Mouse (Mus musculus): ENCODE results near the gene Cpsf2. TPM values are rescaled to one million over a fixed set of nuclear protein-coding genes. Genes with fewer than 3 reads are reported as not detected.
A peak's percentile ranks its signal among the peaks of the same experiment; 100 is the strongest.

The Cpsf2 gene
- polyA plus RNA-seq, 1 experiment from 2014 or later, result 29.6 TPM

GRCm38 (mm10) chr12:102034934-102035333 lies 59.1 kb downstream of the Cpsf2 start:
- Histone ChIP-seq H3K27ac (replicated peaks) (no peak overlapping the region), H3K9ac (no peak overlapping the region), H3K36me3 (no peaks in the 10 kb centered on the region), H3K4me1 (replicated peaks) (0 out of 2 replicates have a peak, but pooled peaks cover 5% of the 10 kb centered on the region), H3K9me3 (no peaks in the 10 kb centered on the region), H3K4me3 (no peak overlapping the region), H3K27me3 (no peaks in the 10 kb centered on the region), H3K4me2 (no peak overlapping the region)
- 92% methylated on average over 4 of the region's 4 CpGs for WGBS
- no peak for ATAC-seq (ENCODE audit: low FRiP score, low read depth)

DNA sequence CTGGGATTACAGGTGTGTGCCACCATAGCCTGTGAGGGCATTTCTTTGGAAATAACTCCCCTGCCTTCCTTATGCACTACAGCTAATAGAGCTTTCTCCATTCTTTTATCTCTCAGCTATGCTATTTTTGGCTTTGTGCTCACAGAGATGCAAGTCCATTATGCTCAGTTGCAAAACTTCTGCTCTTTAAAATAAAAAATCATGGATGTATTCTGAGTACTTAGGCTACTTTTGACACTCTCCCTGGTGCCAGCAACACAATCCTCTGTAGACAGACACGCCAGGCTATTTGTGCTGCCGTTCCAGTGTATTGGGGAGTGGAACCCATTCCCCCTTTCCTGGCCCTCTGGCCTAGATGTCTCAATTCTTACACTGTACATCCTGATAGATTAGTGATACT lies 64.1 kb downstream of the Cpsf2 start:
- H3K9me3 ChIP-seq, result no peaks in the 10 kb centered on the region
- no peak for ATAC-seq (ENCODE audit: low FRiP score, low read depth)
- H3K27ac ChIP-seq (replicated peaks), result no peak overlapping the region
- H3K4me3 ChIP-seq, result no peak overlapping the region
- H3K4me1 ChIP-seq (replicated peaks), result peaks cover 9% of the 10 kb centered on the region; the same call in 1 of the 2 replicates
- H3K4me2 ChIP-seq, result no peak overlapping the region
- H3K9ac ChIP-seq, result no peak overlapping the region
- H3K27me3 ChIP-seq, result no peaks in the 10 kb centered on the region
- H3K36me3 ChIP-seq, result no peaks in the 10 kb centered on the region
- WGBS, result 93% methylated on average over 2 of the region's 2 CpGs

DNA sequence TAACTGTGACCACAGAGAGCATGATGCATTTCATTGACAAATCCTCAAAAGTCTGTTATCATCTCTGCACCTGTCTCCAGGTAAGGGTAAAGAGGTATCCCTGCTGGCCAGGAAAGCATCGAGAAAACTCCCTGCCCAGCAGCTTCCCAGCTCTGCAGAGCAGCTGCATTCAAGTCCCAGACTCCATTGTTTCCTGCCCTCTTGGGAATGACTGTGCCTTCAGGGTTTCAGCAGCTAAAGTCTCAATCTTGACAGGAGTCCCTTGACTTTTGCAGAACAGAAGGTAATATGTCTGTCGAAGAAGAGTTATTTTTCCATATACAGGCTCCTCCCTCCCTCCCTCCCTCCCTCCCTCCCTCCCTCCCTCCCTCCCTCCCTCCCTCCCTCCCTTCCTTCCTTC lies 65.9 kb downstream of the Cpsf2 start:
- H3K36me3 ChIP-seq, result no peaks in the 10 kb centered on the region
- 24% methylated on average over 2 of the region's 2 CpGs for WGBS
- H3K4me1 ChIP-seq (replicated peaks), result peaks cover 9% of the 10 kb centered on the region; the same call in 1 of the 2 replicates
- no peak overlapping the region for H3K9ac ChIP-seq
- no peak overlapping the region for H3K4me3 ChIP-seq
- H3K27me3 ChIP-seq, result no peaks in the 10 kb centered on the region
- no peak overlapping the region for H3K4me2 ChIP-seq
- ATAC-seq (ENCODE audit: low FRiP score, low read depth), result no peak
- no peaks in the 10 kb centered on the region for H3K9me3 ChIP-seq
- H3K27ac ChIP-seq (replicated peaks), result 0 out of 2 replicates have a peak overlapping the region, but pooled peaks have one; percentile 58

DNA sequence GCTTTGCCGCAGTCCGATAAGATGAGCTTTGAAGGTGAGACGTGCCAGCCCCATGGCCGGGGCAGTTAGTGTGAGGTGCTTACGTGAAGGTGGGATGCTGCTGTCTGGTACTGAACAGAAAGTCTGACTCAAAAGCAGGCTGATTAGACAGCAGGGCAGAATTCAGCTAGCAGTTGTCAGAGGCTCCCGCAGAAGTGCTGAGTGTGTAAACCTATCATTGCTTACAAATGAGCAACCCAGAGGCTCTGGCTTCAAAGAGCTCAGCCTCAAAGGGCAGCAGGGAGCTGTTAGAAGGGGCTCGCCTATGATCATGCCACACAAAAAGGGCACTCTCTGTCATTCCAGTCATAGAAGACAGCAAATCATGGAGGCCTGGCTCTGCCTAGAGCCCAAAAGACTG lies 66.5 kb downstream of the Cpsf2 start:
- H3K36me3 ChIP-seq, result no peaks in the 10 kb centered on the region
- H3K4me1 ChIP-seq (replicated peaks), result peaks cover 9% of the 10 kb centered on the region; the same call in 1 of the 2 replicates
- WGBS, result 41% methylated on average over 7 of the region's 7 CpGs
- ATAC-seq (ENCODE audit: low FRiP score, low read depth), result peak; percentile 82
- no peak overlapping the region for H3K4me2 ChIP-seq
- no peak overlapping the region for H3K9ac ChIP-seq
- H3K4me3 ChIP-seq, result no peak overlapping the region
- H3K27me3 ChIP-seq, result no peaks in the 10 kb centered on the region
- H3K27ac ChIP-seq (replicated peaks), result peak overlapping the region; percentile 20; the same call in 1 of the 2 replicates
- H3K9me3 ChIP-seq, result no peaks in the 10 kb centered on the region

GRCm38 (mm10) chr12:102043840-102044239 lies 68.1 kb downstream of the Cpsf2 start:
- H3K4me1 ChIP-seq (replicated peaks), result peaks cover 9% of the 10 kb centered on the region; the same call in 1 of the 2 replicates

GRCm38 (mm10) chr12:102054155-102054554 lies 78.4 kb downstream of the Cpsf2 start:
- Histone ChIP-seq H3K4me2 (no peak overlapping the region), H3K9me3 (no peaks in the 10 kb centered on the region), H3K27ac (replicated peaks) (no peak overlapping the region), H3K4me3 (no peak overlapping the region), H3K27me3 (no peaks in the 10 kb centered on the region), H3K4me1 (replicated peaks) (peaks cover 13% of the 10 kb centered on the region), H3K9ac (no peak overlapping the region), H3K36me3 (no peaks in the 10 kb centered on the region)
- no peak for ATAC-seq (ENCODE audit: low FRiP score, low read depth)
- 90% methylated on average over 4 of the region's 4 CpGs for WGBS

More at GRCm38 (mm10) chr12:102043840-102044239, 68.1 kb downstream of the Cpsf2 start:
- no peaks in the 10 kb centered on the region for H3K27me3 ChIP-seq
- 80% methylated on average over 5 of the region's 5 CpGs for WGBS
- H3K27ac ChIP-seq (replicated peaks), result no peak overlapping the region
- H3K4me2 ChIP-seq, result no peak overlapping the region
- no peaks in the 10 kb centered on the region for H3K9me3 ChIP-seq
- H3K36me3 ChIP-seq, result no peaks in the 10 kb centered on the region
- H3K4me3 ChIP-seq, result no peak overlapping the region
- no peak for ATAC-seq (ENCODE audit: low FRiP score, low read depth)
- no peak overlapping the region for H3K9ac ChIP-seq

- 92% methylated on average over 10 of the region's 10 CpGs for WGBS
- Histone ChIP-seq H3K4me3 (no peak overlapping the region), H3K9me3 (no peaks in the 10 kb centered on the region), H3K9ac (no peak overlapping the region), H3K27me3 (no peaks in the 10 kb centered on the region), H3K27ac (replicated peaks) (no peak overlapping the region), H3K36me3 (no peaks in the 10 kb centered on the region), H3K4me2 (no peak overlapping the region), H3K4me1 (replicated peaks) (peaks cover 13% of the 10 kb centered on the region)
- ATAC-seq (ENCODE audit: low FRiP score, low read depth), result no peak
These were observed 80.0 kb downstream of the Cpsf2 start for GRCm38 (mm10) chr12:102055758-102056157.

Other genes starting within 250 kb of the Cpsf2 start
- 15.0 and 17.4 TPM in 2 replicates for gene Fbln5, start 156.9 kb upstream of the Cpsf2 start, polyA plus RNA-seq (2015; fragmentation: Nextera tagmentation; extraction: Ambion mirVana)
- gene Trip11, start 62.7 kb upstream of the Cpsf2 start, polyA plus RNA-seq (2015; fragmentation: Nextera tagmentation; extraction: Ambion mirVana), result 20.9 and 27.8 TPM in 2 replicates
- 8.2 and 11.2 TPM in 2 replicates for gene Atxn3, start 17.7 kb upstream of the Cpsf2 start, polyA plus RNA-seq (2015; fragmentation: Nextera tagmentation; extraction: Ambion mirVana)
- 1.6 and 2.7 TPM in 2 replicates for gene Slc24a4, start 152.7 kb downstream of the Cpsf2 start, polyA plus RNA-seq (2015; fragmentation: Nextera tagmentation; extraction: Ambion mirVana)